24 mouse cellular contexts compared by ENCODE assay signal in the genomic region with DNA sequence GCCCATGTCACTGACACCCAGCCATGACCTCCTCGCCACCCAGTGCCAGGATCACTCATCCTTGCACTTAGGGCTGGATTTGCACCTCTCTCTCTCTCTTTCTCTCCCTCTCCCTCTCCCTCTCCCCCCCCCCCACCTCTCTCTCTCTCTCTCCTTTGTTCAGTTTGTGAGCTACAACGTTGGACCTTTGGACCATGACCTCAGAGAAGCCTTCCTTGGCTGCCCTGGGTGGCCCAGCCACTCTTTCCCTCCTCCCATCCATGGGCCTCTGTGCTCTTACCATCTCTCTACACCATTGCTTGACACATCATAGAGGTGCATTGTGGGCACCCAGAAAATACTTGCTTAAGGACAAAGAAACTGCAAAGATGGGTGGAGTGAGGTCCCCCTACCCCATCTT. TPM values are rescaled to one million over a fixed set of nuclear protein-coding genes. Genes with fewer than 3 reads are reported as not detected.
DNase-seq lines count a peak whose midpoint lies in the region; ATAC-seq and TF ChIP-seq lines count a peak whose summit lies in the region.
"Had no signal": no experiment of that assay in that cellular context is flagged by ENCODE, and none has a peak within 500 bp of the region (broad histone marks: within the 10 kb centered on the region; RNA-seq: fewer than 3 reads in every experiment).

No protein-coding gene starts in this region.

- H3K4me1 ChIP-seq in kidney, adult 2 months (ENCODE audit: control insufficient read depth, insufficient read depth, low read length): peaks cover 3% of the 10 kb centered on the region; the same call in 1 of the 2 replicates
- peaks cover 22% of the 10 kb centered on the region for H3K4me1 ChIP-seq in kidney, embryonic 14.5 days (ENCODE audit: control insufficient read depth, insufficient read depth, low read length)
- peaks cover 18% of the 10 kb centered on the region; the same call in 1 of the 2 replicates for H3K4me1 ChIP-seq in intestine, embryonic 15.5 days (replicated peaks)
- peaks cover 9% of the 10 kb centered on the region for H3K4me1 ChIP-seq in intestine, embryonic 16.5 days (ENCODE audit: control insufficient read depth, insufficient read depth, low read length)

- peak; percentile 71 for DNase-seq in kidney, adult 2 months
- DNase-seq in kidney, postnatal 36 days: peak; percentile 59 to 62
- DNase-seq in gastrocnemius, postnatal 10 days: no peak
- no peak for DNase-seq in embryo, embryonic 10 days (ENCODE audit: low spot score)
- DNase-seq: B cell, adult 2 months; cerebellum, adult 8-10 months; cerebellum, postnatal 25 days; gastrocnemius, postnatal 14 days; heart, postnatal 36 days; liver, embryonic 13.5 days; lung, adult 2 months; lung, postnatal 10 days; retina, postnatal 1 day; right cerebral cortex, postnatal 14 days had no signal

- H3K4me3 ChIP-seq in kidney, adult 2 months (ENCODE audit: insufficient read depth, low read depth, low read length): no peak overlapping the region
- no peak overlapping the region for H3K4me3 ChIP-seq in kidney, embryonic 14.5 days (ENCODE audit: low read length)
- no peak overlapping the region for H3K4me3 ChIP-seq in intestine, embryonic 15.5 days (replicated peaks)
- H3K4me3 ChIP-seq in intestine, embryonic 16.5 days (ENCODE audit: low read length): no peak overlapping the region
- H3K4me3 ChIP-seq: forebrain, embryonic 13.5 days; limb, embryonic 13.5 days; liver, embryonic 13.5 days; midbrain, embryonic 15.5 days; neural tube, embryonic 15.5 days had no signal

- H3K27ac ChIP-seq in kidney, adult 2 months (ENCODE audit: insufficient read depth, low read depth, low read length): no peak overlapping the region
- H3K27ac ChIP-seq in kidney, embryonic 14.5 days (ENCODE audit: low read depth, low read length): no peak overlapping the region
- no peak overlapping the region for H3K27ac ChIP-seq in intestine, embryonic 15.5 days
- H3K27ac ChIP-seq in intestine, embryonic 16.5 days (ENCODE audit: low read length): no peak overlapping the region
- H3K27ac ChIP-seq: forebrain, embryonic 13.5 days; hindbrain, embryonic 14.5 days; limb, embryonic 13.5 days; liver, embryonic 13.5 days; macrophage; midbrain, embryonic 15.5 days; neural tube, embryonic 15.5 days had no signal

- ATAC-seq in kidney, embryonic 14.5 days (ENCODE audit: low FRiP score, low TSS enrichment): no peak
- peak; percentile 26; the same call in 1 of the 2 replicates for ATAC-seq in intestine, embryonic 15.5 days
- peak; percentile 23; the same call in 1 of the 2 replicates for ATAC-seq in intestine, embryonic 16.5 days
- ATAC-seq: forebrain, embryonic 13.5 days; midbrain, embryonic 15.5 days had no signal

- no peak for TF ChIP-seq POLR2A in kidney, adult 2 months (IDR thresholded peaks at IDR 0.05; ENCODE audit: low read depth, low read length)

- H3K36me3 ChIP-seq in kidney, adult 2 months (ENCODE audit: control insufficient read depth, insufficient read depth, low read length): no peaks in the 10 kb centered on the region
- no peaks in the 10 kb centered on the region for H3K36me3 ChIP-seq in kidney, embryonic 14.5 days (ENCODE audit: control insufficient read depth, insufficient read depth, low read length)
- no peaks in the 10 kb centered on the region for H3K36me3 ChIP-seq in intestine, embryonic 15.5 days
- no peaks in the 10 kb centered on the region for H3K36me3 ChIP-seq in intestine, embryonic 16.5 days (ENCODE audit: control insufficient read depth, insufficient read depth, low read length)
- H3K36me3 ChIP-seq: midbrain, embryonic 15.5 days; neural tube, embryonic 15.5 days had no signal

- H3K9ac ChIP-seq in kidney, embryonic 14.5 days (ENCODE audit: low read depth, low read length): no peak overlapping the region
- no peak overlapping the region for H3K9ac ChIP-seq in intestine, embryonic 15.5 days
- H3K9ac ChIP-seq in intestine, embryonic 16.5 days (ENCODE audit: low read depth, low read length): no peak overlapping the region
- H3K9ac ChIP-seq: forebrain, embryonic 13.5 days; hindbrain, embryonic 14.5 days; limb, embryonic 13.5 days; liver, embryonic 13.5 days; midbrain, embryonic 15.5 days; neural tube, embryonic 15.5 days had no signal

- H3K9me3 ChIP-seq in kidney, embryonic 14.5 days (ENCODE audit: control insufficient read depth, low read length): no peaks in the 10 kb centered on the region
- no peaks in the 10 kb centered on the region for H3K9me3 ChIP-seq in intestine, embryonic 15.5 days
- H3K9me3 ChIP-seq in intestine, embryonic 16.5 days (ENCODE audit: control insufficient read depth, low read length): no peaks in the 10 kb centered on the region
- H3K9me3 ChIP-seq: forebrain, embryonic 13.5 days; limb, embryonic 13.5 days; liver, embryonic 13.5 days; midbrain, embryonic 15.5 days; neural tube, embryonic 15.5 days had no signal

- H3K27me3 ChIP-seq in kidney, adult 2 months (replicated peaks; ENCODE audit: control insufficient read depth, insufficient read depth, low read length): no peaks in the 10 kb centered on the region
- H3K27me3 ChIP-seq in kidney, embryonic 14.5 days (ENCODE audit: control insufficient read depth, insufficient read depth, low read length): no peaks in the 10 kb centered on the region
- H3K27me3 ChIP-seq in intestine, embryonic 15.5 days (replicated peaks): no peaks in the 10 kb centered on the region
- no peaks in the 10 kb centered on the region for H3K27me3 ChIP-seq in intestine, embryonic 16.5 days (replicated peaks; ENCODE audit: control insufficient read depth, insufficient read depth, low read length)
- H3K27me3 ChIP-seq: forebrain, embryonic 13.5 days; limb, embryonic 13.5 days; liver, embryonic 13.5 days; midbrain, embryonic 15.5 days; neural tube, embryonic 15.5 days had no signal

- no peak overlapping the region for H3K4me2 ChIP-seq in kidney, embryonic 14.5 days (replicated peaks; ENCODE audit: low read depth, low read length)
- no peak overlapping the region for H3K4me2 ChIP-seq in intestine, embryonic 15.5 days (replicated peaks)
- H3K4me2 ChIP-seq in intestine, embryonic 16.5 days (ENCODE audit: low read depth, low read length): no peak overlapping the region
- H3K4me2 ChIP-seq: forebrain, embryonic 13.5 days; heart, embryonic 11.5 days; hindbrain, embryonic 14.5 days; limb, embryonic 13.5 days; liver, embryonic 13.5 days; midbrain, embryonic 15.5 days; neural tube, embryonic 15.5 days had no signal

- 44% methylated on average over 2 of the region's 2 CpGs for WGBS in kidney, adult 2 months
- 75% methylated on average over 2 of the region's 2 CpGs for WGBS in kidney, embryonic 14.5 days
- WGBS in intestine, embryonic 15.5 days: 72% methylated on average over 2 of the region's 2 CpGs
- WGBS in intestine, embryonic 16.5 days: 61% methylated on average over 2 of the region's 2 CpGs

- TF ChIP-seq CTCF in kidney, adult 2 months (conservative IDR thresholded peaks at IDR 0.05; ENCODE audit: insufficient read depth, insufficient read length, low read depth, low read length): no peak

RNA-seq across cellular contexts. Expression of a gene that starts 42.2 kb away (rescaled TPM):
- polyA plus RNA-seq in kidney, adult 2 months (2012; rRNA removed): 10.7 and 12.1 TPM in 2 replicates
- 17.9 and 20.9 TPM in 2 replicates for polyA plus RNA-seq in kidney, embryonic 14.5 days (2014; fragmentation: Nextera tagmentation; extraction: Ambion mirVana)
- 25.1 and 25.8 TPM in 2 replicates for polyA plus RNA-seq in intestine, embryonic 15.5 days (2015; fragmentation: Nextera tagmentation; extraction: Ambion mirVana)
- polyA plus RNA-seq in intestine, embryonic 16.5 days (2015; fragmentation: Nextera tagmentation; extraction: Ambion mirVana): 21.6 and 23.5 TPM in 2 replicates
- total RNA-seq in gastrocnemius, postnatal 10 days (2021): 10 to 100 TPM; 14.1 to 20.8 TPM

Comparison
In these comparisons a context has a peak if more than half of its experiments do, and no peak if none do; other contexts are left out.
1. DNase-seq: peak in kidney, adult 2 months (single experiment) and kidney, postnatal 36 days (2 of 2); none in gastrocnemius, postnatal 10 days (single experiment) and embryo, embryonic 10 days (single experiment).